ENCODE assay signal across 8 mouse cellular contexts in the genomic region with DNA sequence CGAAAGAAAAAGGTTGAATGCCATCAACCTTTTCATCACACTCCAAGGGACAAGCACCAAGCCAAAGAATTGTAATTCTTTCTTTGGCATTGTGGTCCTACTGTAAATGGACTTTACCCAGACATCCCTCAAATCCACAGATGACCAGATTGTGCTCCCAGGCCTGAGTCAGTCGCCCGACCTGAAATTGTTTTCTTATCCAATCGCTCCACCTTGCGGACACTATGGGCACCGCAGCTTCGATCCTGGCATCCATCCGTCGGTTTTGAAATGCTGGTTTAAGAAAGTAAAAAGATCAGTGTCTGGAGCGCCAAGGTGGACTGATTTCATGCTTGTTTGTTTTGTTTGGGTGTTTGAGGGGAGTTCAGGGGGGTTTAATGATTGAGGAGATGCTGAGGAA. TPM values are rescaled to one million over a fixed set of nuclear protein-coding genes. Genes with fewer than 3 reads are reported as not detected.
A peak's percentile ranks its signal among the peaks of the same experiment; 100 is the strongest.
DNase-seq lines count a peak whose midpoint lies in the region; ATAC-seq and TF ChIP-seq lines count a peak whose summit lies in the region.

No protein-coding gene starts in this region.

- intact Hi-C loops in gastrocnemius, adult 2 months (cut with DNase I) = loop anchor here (1.0 kb wide), 2 partner anchors 218 to 544 kb away; no protein-coding TSS in a partner anchor

- ATAC-seq in hindbrain, embryonic 16.5 days = peak; percentile 22; the same call in 1 of the 2 replicates

- TF ChIP-seq CTCF in gastrocnemius, adult 2 months (IDR thresholded peaks at IDR 0.05) = peak; percentile 81

- no peaks in the 10 kb centered on the region for H3K36me3 ChIP-seq in hindbrain, embryonic 16.5 days (ENCODE audit: control insufficient read depth, insufficient read depth, low read length)

- peak overlapping the region; percentile 58 for H3K4me2 ChIP-seq in hindbrain, embryonic 16.5 days (ENCODE audit: low read length)

- peaks cover 8% of the 10 kb centered on the region for H3K4me1 ChIP-seq in hindbrain, embryonic 16.5 days (ENCODE audit: control insufficient read depth, insufficient read depth, low read depth, low read length)

- peaks cover 69% of the 10 kb centered on the region for H3K27me3 ChIP-seq in hindbrain, embryonic 16.5 days (replicated peaks; ENCODE audit: control insufficient read depth, insufficient read depth, low read length)

- 6% methylated on average over 10 of the region's 10 CpGs for WGBS in hindbrain, embryonic 16.5 days

- peak overlapping the region; percentile 63 for H3K4me3 ChIP-seq in gastrocnemius, adult 2 months
- peak overlapping the region; percentile 28 for H3K4me3 ChIP-seq in hindbrain, embryonic 16.5 days (ENCODE audit: low read length)

- no peak overlapping the region for H3K9ac ChIP-seq in hindbrain, embryonic 16.5 days (ENCODE audit: low read depth, low read length)

- peak; percentile 60 for DNase-seq in T-cell, adult 2 months (ENCODE audit: low spot score)
- DNase-seq in cerebellum, postnatal 36 days = peak; percentile 80 to 91
- DNase-seq in gastrocnemius, adult 2 months = peak; percentile 76
- DNase-seq in left cerebral cortex, adult 11 months (ENCODE audit: low spot score) = peak; percentile 69
- DNase-seq in lung, postnatal 36 days = peak; percentile 92
- DNase-seq in retina, postnatal 7 days (ENCODE audit: low read depth, low spot score) = peak; percentile 67
- peak; percentile 65 for DNase-seq in urinary bladder, adult 2 months (ENCODE audit: low spot score)

- no peak overlapping the region for H3K27ac ChIP-seq in gastrocnemius, adult 2 months
- H3K27ac ChIP-seq in hindbrain, embryonic 16.5 days (ENCODE audit: low read depth, low read length) = no peak overlapping the region

- no peaks in the 10 kb centered on the region for H3K9me3 ChIP-seq in hindbrain, embryonic 16.5 days (ENCODE audit: control insufficient read depth, low read length)

RNA-seq across cellular contexts. Expression of gene Nkx2-2, which starts 16.4 kb away (rescaled TPM):
- not detected for total RNA-seq in gastrocnemius, adult 2 months (2021)
- 3.3 and 4.2 TPM in 2 replicates for polyA plus RNA-seq in hindbrain, embryonic 16.5 days (2015; fragmentation: Nextera tagmentation; extraction: Ambion mirVana)
- polyA plus RNA-seq in urinary bladder, adult 2 months (2012; rRNA removed) = not detected in 2 replicates
